Mouse (Mus musculus) myocyte (in vitro differentiated cells): ENCODE measurements around the gene Plxdc1.

ENCODE experiments used
- POLR2A ChIP-seq: IDR thresholded peaks from one replicate; pipeline ENCODE4 v1.6.1; 2011; ENCODE audit warnings: low read depth, mild to moderate bottlenecking, control low read depth, moderate library complexity; ENCODE audit not compliant: insufficient read length
- POLR2AphosphoS2 ChIP-seq: IDR thresholded peaks from one replicate; pipeline ENCODE4 v1.6.1; 2011; ENCODE audit warnings: low read depth, control low read depth; ENCODE audit not compliant: insufficient read length

GRCm38 (mm10) chr11:97883542-97883917 lies 102.7 kb downstream of the Plxdc1 start:
- TF ChIP-seq POLR2A (no peak), POLR2AphosphoS2 (no peak)
